Mouse (Mus musculus) layer of hippocampus, postnatal 14 days (tissue): ENCODE data around the gene Fau. TPM values are rescaled to one million over a fixed set of nuclear protein-coding genes. Genes with fewer than 3 reads are reported as not detected.

Source experiments
- DNase-seq, 2 experiments: peaks; one replicate each; pipeline ENCODE4 v3.0.0; 2021 to 2022; ENCODE audit warnings: low spot score in 2 of 2, mixed read lengths in 1 of 2
- long read RNA-seq, 2 experiments: library from polyadenylated mRNA; stranded (forward); transcript quantifications; one replicate each; pipeline ENCODE4 v2.0.0; 2021
- total RNA-seq, 2 experiments: library from RNA; stranded (reverse); gene quantifications; 2 replicates each; pipeline ENCODE4 v1.2.3; 2021

Fau gene
- total RNA-seq: 100 to 1,000 TPM; 583 to 634 TPM
- long read RNA-seq, experiment 1, transcript Fau-202 (5 exons, 613 nt): major isoform, 52 of 75 reads
- long read RNA-seq, experiment 1, transcript Fau-201 (5 exons, 508 nt): minor isoform, 11 of 75 reads
- long read RNA-seq, experiment 1, transcript Fau-207 (4 exons, 744 nt): minor isoform, 8 of 75 reads
- long read RNA-seq, experiment 1, partial matches to known transcripts: 1 of 75 reads
- long read RNA-seq, experiment 1, other reads (novel, unspliced or antisense): 2 of 75 reads
- long read RNA-seq, experiment 2, transcript Fau-201 (5 exons, 508 nt): minor isoform, 38 of 199 reads
- long read RNA-seq, experiment 2, transcript Fau-207 (4 exons, 744 nt): minor isoform, 9 of 199 reads
- long read RNA-seq, experiment 2, transcript Fau-202 (5 exons, 613 nt): major isoform, 144 of 199 reads
- long read RNA-seq, experiment 2, partial matches to known transcripts: 4 of 199 reads
- long read RNA-seq, experiment 2, other reads (novel, unspliced or antisense): 4 of 199 reads

DNA sequence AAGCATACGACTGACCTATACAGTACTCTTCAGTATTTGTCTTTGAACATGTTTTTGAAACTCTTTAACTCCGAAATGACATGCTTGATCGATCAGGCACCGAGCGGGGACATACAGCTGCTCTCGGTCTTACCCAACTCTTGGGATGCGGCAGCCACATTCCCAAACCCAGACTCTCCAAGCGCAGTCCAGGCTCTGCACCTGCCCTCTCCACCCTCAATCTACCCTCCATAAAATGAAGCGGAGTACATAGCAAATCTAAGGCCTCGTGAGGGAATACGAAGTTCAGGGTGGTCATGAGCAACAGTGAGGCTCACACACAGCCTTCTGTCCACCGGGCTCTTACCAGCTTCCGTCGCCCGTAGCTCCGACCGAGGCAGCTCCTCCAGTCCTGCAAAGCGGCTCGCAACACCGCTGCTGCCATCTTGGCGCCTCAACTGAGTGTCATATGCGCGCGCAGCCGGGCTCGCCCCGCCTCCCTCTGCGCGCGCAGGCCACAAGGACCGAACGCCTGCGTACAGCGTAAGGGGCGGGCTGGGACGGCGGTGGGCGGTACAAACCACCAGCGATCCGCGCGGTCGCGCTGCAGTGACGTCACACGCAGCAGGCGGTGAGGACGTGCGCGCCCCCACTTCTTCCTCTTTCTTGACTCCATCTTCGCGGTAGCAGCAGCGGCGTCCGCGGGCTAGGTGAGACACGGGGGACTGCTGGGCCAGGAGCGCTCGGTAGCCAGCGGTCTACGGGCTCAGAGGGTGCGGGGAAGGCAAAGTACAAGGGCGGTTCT is at the start of gene Fau, which contains the start of gene Mrpl49:
Gene Fau (plus strand): TSS at position 532 of the 784 bp plus-strand sequence.
Gene Mrpl49 (minus strand): TSS at position 473 of the 784 bp plus-strand sequence.
- peak; percentile 98 to 99 for DNase-seq

DNA sequence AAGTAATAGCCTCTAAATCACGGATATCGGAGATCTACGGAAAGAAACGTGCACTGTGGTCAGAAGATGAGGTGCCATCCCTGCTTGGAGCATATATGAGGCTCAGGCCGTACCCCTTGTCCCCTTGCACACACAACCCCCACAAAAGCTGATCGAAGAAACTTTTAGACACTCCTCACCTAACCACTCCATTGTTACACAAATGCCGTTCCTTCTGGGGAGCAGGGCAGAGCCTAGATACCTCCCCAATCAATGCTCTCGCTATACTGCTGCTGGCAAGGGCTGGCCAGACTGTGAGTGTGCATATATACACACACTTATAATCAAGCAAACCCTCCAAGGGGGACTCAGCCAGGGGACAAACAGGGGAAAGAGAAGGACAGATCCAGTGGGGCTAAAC is 48.5 kb upstream of the Fau start:
- DNase-seq: no peak

DNA sequence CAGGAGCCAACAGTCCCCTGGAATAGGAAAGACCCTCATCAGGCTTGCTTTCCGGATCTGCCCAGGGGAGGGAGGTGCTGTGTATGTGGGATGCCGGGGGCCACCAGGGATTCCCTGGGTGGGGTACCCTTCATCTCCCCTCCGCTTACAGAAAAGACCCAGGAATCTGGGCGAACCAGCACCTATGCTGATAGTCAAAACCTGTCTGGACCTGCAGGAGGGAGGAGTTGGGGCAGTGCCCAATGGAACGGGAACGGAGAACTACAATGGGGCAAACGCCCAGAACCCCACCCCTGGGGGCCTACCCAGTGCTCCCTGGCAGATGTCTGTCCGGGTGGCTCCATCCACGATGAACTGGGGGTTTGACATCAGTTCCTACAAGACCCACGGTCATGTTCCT is 44.0 kb upstream of the Fau start:
- no peak for DNase-seq

DNA sequence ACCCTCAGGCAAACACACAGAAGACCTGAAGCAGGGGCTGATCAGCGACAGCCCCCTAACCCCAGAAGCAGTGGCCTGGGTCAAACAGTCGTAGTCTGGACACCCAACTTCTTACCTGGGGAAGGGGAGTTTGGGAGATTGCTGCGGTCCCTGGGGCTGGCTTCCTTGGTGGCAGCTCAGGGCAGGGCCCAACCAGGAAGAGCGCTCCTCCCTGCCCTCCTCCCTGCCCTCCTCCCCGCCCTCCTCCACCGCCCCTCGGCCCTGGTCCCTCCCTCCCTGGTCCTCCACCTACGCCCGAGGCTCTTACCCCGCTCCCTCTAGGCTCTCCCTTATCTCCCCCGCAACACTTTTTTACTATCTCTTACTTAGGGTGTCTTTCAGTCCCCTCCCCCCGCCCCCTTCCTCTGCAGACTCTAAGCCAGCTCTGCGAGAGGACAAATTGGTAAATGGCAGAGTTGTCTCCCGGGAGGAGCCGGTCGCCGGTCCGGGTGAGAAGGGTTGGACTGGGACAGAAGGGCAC is 42.6 kb upstream of the Fau start:
- no peak for DNase-seq

DNA sequence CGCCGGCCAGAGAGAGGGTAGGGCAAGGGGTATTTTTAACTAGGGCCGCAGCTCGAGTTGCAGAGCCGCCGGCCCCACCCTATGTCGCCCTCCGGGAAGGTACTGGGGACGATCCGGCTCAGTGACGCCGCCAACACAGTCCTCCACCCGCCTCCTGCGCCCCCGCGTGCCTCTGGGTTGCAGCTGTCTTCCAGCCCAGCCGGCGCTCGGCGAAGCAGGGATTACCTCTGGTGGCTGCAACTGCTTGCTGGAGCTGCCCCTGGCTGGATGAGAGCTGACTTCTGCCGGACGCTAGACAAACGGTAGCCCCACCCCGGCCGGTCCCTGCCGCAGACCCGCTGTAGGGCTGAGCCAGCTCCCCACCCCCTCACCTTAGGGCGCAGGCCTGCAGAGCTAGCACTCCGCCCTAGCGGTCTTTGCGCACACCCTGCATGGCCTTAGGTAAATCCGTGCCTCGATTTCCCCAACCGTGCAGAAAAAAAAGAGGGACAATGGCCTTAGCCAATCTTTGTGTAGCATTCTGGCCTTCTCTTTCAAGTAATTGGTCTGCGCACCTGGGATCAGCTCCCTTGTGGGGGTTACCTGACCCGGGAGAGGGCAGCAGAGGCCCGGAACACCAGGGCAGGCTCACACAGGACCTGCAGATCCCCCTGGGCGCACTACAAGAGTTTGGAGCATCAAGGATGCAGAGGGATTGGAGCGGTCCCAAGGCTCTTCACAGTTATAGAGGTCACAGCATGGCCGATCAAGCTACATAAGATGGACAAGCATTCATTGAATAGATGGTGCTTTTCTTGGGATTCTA is 41.9 kb upstream of the Fau start, which contains the start of gene Capn1:
Gene Capn1 (minus strand): TSS at position 387 of the 805 bp plus-strand sequence.
- peak; percentile 49 to 60 for DNase-seq

DNA sequence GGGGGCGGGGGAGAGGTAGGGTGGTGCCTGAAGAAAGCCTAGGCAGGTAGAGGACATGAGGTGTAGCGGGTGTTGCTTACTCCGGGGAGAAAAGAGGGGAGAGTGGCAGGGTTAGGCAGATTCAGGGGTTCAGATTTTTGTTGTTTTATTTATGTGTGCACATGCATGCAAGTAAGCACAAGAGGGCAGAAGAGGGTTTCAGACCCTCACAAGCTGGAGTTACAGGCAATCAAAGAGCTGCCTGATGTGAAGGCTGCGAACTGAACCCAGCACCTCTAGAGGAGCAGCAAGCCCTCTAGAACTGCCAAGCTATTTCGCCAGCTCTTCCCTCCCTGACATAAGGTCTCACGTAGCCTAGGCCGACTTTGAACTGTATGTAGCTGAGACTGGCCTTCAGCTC is 41.1 kb upstream of the Fau start:
- DNase-seq: no peak

DNA sequence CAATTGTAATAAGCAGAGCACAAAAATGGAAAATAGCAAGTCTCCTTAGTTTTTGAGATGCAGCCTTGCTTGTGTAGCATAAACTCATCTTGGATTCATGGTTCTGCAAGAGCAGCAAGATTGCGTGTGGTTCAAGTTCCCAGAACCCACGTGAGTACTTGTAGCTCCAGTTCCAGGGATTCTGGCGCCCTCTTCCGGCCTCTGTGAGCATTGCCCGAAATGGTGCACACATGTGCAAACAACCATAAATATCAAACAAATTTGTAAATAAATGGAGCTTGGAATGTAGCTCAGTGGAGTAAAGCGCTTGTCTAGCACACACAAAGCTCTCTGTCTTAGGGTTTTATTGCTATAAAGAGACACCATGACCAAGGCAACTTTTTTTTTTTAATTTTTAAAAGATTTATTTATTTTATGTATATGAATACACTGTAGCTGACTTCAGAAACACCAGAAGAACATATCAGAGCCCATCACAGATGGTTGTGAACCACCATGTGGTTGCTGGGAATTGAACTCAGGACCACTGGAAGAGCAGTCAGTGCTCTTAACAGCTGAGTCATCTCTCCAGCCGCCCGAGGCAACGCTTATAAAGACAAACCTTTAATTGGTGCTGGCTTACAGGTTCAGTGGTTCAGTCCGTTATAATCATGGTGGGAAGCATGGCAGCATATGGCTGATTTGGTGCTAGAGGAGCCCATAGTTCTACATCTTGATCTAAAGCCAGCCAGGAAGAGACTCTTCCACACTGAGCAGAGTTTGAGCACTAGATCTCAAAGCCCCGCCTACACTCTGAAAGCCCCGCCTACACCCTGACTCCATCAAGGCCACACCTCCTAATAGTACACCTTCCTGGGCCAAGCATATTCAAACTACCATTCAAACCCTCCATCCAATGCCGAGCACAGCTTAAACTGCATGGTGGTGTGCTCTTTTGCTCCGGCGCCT is 39.2 kb upstream of the Fau start:
- peak; percentile 74 to 89 for DNase-seq

DNA sequence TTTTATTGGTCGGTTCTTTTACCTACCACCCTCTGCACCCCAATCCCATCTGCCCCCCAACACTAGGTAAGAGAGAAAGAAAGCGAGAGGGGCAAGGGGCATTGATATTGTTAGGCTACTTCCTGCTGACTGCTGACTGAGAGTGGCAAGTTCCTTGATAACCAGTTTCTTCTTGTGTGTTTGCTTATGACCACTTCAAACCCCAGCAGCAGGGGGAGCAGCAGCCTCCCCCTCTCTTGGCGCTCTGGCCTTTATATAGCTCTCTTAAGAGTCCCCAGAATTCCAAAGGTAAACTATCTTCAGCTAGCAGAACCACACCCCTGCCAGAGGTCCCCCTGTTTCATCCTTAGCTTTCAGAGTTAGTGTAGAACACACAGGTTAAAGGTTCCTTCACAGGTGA is 37.4 kb upstream of the Fau start:
- no peak for DNase-seq

DNA sequence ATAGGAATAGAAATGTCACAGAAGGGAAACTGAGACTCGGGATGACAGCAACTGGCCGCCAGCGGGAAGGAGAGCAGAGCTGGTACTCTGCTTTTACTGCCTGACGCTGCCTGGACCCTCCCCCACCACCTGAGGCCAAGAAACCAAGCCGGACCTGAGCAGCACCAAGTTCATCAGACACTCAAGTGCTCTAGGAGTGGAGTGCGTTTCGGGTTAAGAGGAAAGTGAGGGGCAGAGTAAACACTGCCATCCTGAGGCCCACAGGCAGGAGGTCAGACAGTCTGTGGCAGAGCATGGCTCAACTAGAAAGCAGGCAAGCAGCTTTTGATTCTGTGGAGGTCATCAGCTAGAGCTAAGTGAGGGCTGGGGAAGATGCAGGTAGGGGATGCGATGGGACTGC is 34.6 kb upstream of the Fau start:
- DNase-seq: no peak

DNA sequence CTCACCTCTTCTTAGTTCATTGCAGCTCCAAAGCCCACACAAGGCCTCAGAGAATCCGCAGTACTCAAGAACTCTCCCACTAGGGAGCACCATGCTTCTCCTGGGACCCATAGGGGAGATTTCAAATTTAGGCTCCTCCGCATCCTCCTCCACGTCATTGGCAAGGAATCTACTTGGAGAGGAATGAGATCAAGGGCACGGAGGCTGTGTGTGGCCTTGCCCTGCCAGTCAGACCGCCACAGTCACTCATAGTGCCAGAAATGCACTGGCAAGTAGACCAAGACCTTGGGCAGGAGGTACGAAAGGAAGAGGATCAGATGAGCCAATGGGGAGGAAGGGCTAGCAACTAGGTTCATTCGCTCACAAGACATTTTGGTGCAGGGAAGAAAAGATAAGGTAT is 33.7 kb upstream of the Fau start:
- no peak for DNase-seq

DNA sequence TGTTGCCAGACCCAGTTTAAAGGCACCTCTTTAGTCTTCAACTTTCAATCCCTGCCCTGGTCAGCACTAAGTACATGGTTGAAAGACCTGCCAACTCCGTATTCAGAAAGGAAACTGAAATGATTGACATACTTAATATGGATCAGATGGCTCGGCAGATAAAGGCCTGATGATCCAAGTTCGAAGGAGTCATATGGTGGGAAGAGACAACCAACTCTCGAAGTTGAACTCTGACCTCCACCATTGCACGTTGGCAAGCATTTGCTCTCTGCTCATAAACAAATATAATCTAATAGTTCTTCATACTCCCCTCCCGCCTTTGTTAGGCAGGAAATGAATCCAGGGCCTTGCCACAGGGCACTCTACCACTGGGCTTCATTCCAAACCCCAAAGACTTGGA is 28.7 kb upstream of the Fau start:
- no peak for DNase-seq

DNA sequence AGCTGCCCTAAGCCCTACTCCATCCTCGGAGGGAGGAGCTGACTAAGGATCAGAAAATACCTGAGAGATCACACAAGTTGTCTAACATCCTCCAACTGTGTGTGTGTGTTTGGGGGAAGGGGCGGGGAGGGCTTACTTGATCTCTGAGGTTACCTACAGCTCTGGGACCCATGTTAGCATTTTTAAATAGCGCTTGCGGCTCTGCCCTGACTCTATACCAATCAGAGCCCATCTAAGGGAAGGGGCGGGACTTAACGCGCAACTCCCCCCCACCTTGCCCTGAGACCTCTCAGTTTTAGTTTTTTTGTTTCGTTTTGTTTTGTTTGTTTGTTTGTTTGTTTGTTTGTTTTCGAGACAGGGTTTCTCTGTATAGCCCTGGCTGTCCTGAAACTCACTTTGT is 28.2 kb upstream of the Fau start:
- DNase-seq: no peak

DNA sequence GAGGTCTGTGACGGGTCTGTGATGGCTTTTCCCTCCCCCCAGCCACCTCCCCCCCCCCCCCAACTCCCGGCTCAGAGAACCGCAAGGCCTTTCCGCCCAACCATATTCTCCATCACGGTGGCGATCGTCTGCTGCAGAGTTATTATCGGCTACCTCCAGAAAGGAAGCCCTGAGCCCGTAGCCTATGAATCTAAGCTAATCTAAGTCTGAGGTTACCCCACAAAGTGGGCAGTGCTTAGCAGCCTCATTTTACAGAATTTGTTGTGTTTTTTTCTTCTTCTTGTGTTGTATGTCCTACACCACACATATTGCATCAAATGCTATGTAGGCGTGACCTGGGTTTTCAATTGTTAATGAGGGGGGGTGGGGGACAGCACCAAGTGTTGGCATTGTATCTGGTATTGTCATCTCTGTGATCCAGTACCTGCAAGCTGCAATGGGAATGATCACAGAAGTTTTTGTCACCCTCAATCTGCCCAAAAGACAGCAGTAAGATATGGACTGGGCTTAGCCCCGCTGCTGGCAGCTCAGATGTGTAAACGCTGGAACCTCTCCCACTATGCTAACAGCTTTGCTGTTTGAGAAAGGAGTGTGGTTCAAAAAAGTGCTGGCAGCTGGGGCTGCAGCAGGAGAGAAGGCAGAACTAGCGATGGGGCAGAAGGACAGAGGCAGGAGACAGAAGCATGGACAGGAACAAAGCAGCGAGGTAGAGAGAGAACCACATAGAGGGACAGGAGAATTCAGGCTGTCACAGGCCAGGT is 26.9 kb upstream of the Fau start:
- no peak for DNase-seq

DNA sequence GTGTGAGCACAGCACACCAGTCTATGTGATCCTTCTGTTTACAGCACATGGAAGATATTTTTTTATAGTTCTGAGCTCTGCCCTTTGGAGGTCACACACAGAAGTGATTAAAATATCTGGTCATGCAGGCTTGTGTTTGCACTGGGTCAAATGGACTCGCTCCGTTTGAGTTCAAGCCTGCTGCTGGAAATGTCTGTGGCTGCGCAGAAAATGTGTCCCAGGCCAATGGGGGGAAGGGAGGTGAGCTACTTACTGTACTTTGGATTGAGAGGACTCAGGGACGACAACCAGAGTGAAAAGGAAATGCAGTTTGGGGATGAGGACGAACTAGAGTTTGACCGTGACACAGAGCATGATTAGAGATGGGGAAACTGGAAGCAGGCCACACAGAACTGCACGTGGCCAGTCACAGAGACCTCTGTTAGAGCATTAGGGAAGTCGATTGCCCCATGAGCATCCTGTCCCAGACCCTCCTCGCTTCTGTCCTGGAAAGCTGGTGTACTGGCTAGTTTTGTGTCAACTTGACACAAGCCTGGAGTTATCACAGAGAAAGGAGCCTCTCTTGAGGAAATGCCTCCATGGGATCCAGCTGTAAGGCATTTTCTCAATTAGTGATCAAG is 21.6 kb upstream of the Fau start:
- no peak for DNase-seq

DNA sequence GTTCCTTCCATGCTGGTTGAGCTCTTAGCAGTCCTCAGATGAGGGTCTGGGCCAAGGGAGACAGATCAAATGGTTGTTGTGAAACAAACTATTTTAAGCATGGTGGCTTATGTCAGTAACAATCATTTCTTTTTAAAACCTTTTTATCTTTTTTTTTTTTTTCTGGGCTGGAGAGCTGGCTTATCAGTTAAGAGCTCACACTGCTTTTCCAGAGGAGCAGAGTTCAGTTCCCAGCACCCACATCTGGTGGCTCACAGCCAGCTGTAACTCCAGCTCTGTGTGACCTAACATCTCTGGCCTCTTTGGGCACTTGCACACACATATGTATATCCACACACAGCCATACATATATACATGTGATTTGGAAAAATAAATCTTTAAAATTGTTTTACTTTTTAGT is 19.9 kb upstream of the Fau start:
- DNase-seq: no peak

DNA sequence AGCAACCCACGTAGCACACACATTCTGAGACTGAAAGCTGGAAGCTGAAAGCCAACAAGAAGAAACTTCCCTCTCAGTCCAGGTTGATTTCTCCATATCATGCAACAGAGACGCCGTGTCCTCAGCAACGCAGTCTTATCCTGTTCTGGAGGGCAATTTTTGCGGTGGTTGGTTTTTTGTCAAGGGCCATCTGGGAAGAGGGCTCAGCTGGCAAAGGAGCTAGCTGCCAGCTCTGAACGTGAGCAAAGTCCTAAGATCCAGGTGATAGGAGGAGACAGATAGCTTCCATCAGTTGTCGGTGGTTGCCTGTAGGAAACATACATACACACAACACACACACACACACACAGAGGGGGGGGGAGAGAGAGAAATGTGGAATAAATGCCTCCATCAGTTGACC is 19.3 kb upstream of the Fau start:
- no peak for DNase-seq

DNA sequence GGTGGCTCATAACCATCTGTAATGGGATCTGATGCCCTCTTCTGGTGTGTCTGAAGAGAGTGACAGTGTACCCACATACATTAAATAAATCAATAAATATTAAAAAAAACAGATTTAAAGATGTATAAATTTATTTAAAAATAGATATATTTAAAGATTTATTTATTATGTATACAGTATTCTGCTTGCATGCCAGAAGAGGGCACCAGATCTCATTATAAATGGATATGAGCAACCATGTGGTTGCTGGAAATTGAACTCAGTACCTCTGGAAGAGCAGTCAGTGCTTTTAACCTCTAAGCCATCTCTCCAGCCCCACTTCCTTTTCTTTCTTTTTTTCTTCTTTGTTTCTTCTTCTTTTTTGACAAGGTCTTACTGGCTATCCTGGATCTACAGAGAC is 17.6 kb upstream of the Fau start:
- DNase-seq: no peak

DNA sequence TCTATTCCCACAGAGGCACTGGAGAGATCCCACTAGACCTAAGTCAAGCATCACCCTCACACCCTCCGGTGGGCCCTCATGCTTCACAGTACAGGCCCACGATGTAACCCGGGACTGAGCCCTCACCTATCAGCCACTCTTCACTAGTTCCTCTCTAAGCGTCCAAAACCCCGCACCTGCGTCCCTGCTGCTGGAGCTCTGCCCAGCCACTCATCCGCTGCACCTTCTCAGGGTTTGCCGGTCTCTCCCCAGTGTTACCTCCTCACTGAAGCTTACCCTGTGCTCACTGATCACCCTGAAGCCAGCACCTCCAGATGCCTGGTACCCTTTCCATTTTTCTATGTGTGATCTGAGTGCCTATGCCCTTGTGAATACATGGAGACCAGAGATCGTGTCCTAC is 15.4 kb upstream of the Fau start:
- no peak for DNase-seq

DNA sequence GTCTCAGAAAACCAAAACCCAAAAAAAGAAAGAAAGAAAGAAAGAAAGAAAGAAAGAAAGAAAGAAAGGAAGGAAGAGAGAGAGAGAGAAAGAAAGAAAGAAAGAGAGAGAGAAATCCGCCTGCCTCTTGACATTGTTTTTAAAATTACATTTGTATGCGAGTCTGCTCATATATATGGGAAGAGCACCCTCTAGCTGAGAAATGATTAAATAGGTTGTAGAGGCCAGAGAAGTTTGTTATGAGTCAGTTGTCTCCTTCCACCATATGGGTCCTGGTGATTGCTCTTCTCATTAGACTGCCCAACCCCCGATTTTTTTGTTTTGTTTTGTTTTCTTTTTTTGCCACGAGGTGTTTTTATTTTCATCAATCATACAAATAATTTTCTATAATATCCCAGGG is 13.5 kb upstream of the Fau start:
- DNase-seq: peak in 1 of 2 experiments; percentile 12
